Mouse (Mus musculus): ENCODE measurements around the gene Trp53tg5. TPM values are rescaled to one million over a fixed set of nuclear protein-coding genes. Genes with fewer than 3 reads are reported as not detected.

Trp53tg5 gene
- polyA plus RNA-seq, 1 experiment from 2014 or later, result not detected

Other genes starting within 250 kb of the Trp53tg5 start
- not detected in 2 replicates for gene Svs2, start 235.3 kb downstream of the Trp53tg5 start, polyA plus RNA-seq (2014; fragmentation: Nextera tagmentation; extraction: Ambion mirVana)
- gene Svs3b, start 217.1 kb downstream of the Trp53tg5 start, polyA plus RNA-seq (2014; fragmentation: Nextera tagmentation; extraction: Ambion mirVana), result not detected in 2 replicates
- gene Svs4, start 195.3 kb downstream of the Trp53tg5 start, polyA plus RNA-seq (2014; fragmentation: Nextera tagmentation; extraction: Ambion mirVana), result not detected in 2 replicates
- gene Svs3a, start 184.5 kb downstream of the Trp53tg5 start, polyA plus RNA-seq (2014; fragmentation: Nextera tagmentation; extraction: Ambion mirVana), result not detected in 2 replicates
- not detected in 2 replicates for gene Svs6, start 157.0 kb downstream of the Trp53tg5 start, polyA plus RNA-seq (2014; fragmentation: Nextera tagmentation; extraction: Ambion mirVana)
- gene Svs5, start 141.0 kb downstream of the Trp53tg5 start, polyA plus RNA-seq (2014; fragmentation: Nextera tagmentation; extraction: Ambion mirVana), result 0.31 TPM in 1 of 2 replicates, not detected in the other
- 0.32 TPM in 1 of 2 replicates, not detected in the other for gene Slpi, start 84.6 kb downstream of the Trp53tg5 start, polyA plus RNA-seq (2014; fragmentation: Nextera tagmentation; extraction: Ambion mirVana)
- gene Rbpjl, start 70.6 kb downstream of the Trp53tg5 start, polyA plus RNA-seq (2014; fragmentation: Nextera tagmentation; extraction: Ambion mirVana), result 0.07 and 10.4 TPM in 2 replicates
- 1.7 and 1.9 TPM in 2 replicates for gene Matn4, start 68.6 kb downstream of the Trp53tg5 start, polyA plus RNA-seq (2014; fragmentation: Nextera tagmentation; extraction: Ambion mirVana)
- 104 and 110 TPM in 2 replicates for gene Sdc4, start 29.8 kb downstream of the Trp53tg5 start, polyA plus RNA-seq (2014; fragmentation: Nextera tagmentation; extraction: Ambion mirVana)
- gene Sys1, start 16.8 kb downstream of the Trp53tg5 start, polyA plus RNA-seq (2014; fragmentation: Nextera tagmentation; extraction: Ambion mirVana), result 65.2 and 67.2 TPM in 2 replicates
- gene Gm20458, start 12.8 kb downstream of the Trp53tg5 start, polyA plus RNA-seq (2014; fragmentation: Nextera tagmentation; extraction: Ambion mirVana), result 11.6 and 17.4 TPM in 2 replicates
- 9.4 and 12.5 TPM in 2 replicates for gene Dbndd2, start 12.4 kb upstream of the Trp53tg5 start, polyA plus RNA-seq (2014; fragmentation: Nextera tagmentation; extraction: Ambion mirVana)
- gene Pigt, start 23.8 kb upstream of the Trp53tg5 start, polyA plus RNA-seq (2014; fragmentation: Nextera tagmentation; extraction: Ambion mirVana), result 72.4 and 79.7 TPM in 2 replicates
- gene Wfdc2, start 88.7 kb upstream of the Trp53tg5 start, polyA plus RNA-seq (2014; fragmentation: Nextera tagmentation; extraction: Ambion mirVana), result 79.5 and 85.7 TPM in 2 replicates
- not detected in 2 replicates for gene Spint3, start 99.7 kb upstream of the Trp53tg5 start, polyA plus RNA-seq (2014; fragmentation: Nextera tagmentation; extraction: Ambion mirVana)
- gene Wfdc6a, start 111.7 kb upstream of the Trp53tg5 start, polyA plus RNA-seq (2014; fragmentation: Nextera tagmentation; extraction: Ambion mirVana), result 1.5 and 3.2 TPM in 2 replicates
- not detected in 2 replicates for gene Eppin, start 119.9 kb upstream of the Trp53tg5 start, polyA plus RNA-seq (2014; fragmentation: Nextera tagmentation; extraction: Ambion mirVana)
- not detected in 2 replicates for gene Wfdc6b, start 139.8 kb upstream of the Trp53tg5 start, polyA plus RNA-seq (2014; fragmentation: Nextera tagmentation; extraction: Ambion mirVana)
- gene Wfdc8, start 139.9 kb upstream of the Trp53tg5 start, polyA plus RNA-seq (2014; fragmentation: Nextera tagmentation; extraction: Ambion mirVana), result not detected in 2 replicates
- gene Wfdc16, start 165.1 kb upstream of the Trp53tg5 start, polyA plus RNA-seq (2014; fragmentation: Nextera tagmentation; extraction: Ambion mirVana), result not detected in 2 replicates
- 1.2 TPM in 1 of 2 replicates, not detected in the other for gene Wfdc10, start 182.3 kb upstream of the Trp53tg5 start, polyA plus RNA-seq (2014; fragmentation: Nextera tagmentation; extraction: Ambion mirVana)
- gene Wfdc9, start 182.9 kb upstream of the Trp53tg5 start, polyA plus RNA-seq (2014; fragmentation: Nextera tagmentation; extraction: Ambion mirVana), result not detected in 2 replicates
- gene Wfdc11, start 200.4 kb upstream of the Trp53tg5 start, polyA plus RNA-seq (2014; fragmentation: Nextera tagmentation; extraction: Ambion mirVana), result not detected in 2 replicates
- 0.28 TPM in 2 replicates for gene Wfdc13, start 211.4 kb upstream of the Trp53tg5 start, polyA plus RNA-seq (2014; fragmentation: Nextera tagmentation; extraction: Ambion mirVana)
- not detected in 2 replicates for gene Spint4, start 224.8 kb upstream of the Trp53tg5 start, polyA plus RNA-seq (2014; fragmentation: Nextera tagmentation; extraction: Ambion mirVana)
- gene Spint5, start 241.6 kb upstream of the Trp53tg5 start, polyA plus RNA-seq (2014; fragmentation: Nextera tagmentation; extraction: Ambion mirVana), result not detected in 2 replicates